Mouse (Mus musculus): ENCODE results near the gene Bean1.

Gene Bean1

GRCm38 (mm10) chr8:104170118-104171049, at the start of gene Bean1:
TSS of gene Bean1 (plus strand) at chr8:104170442.
- peak; percentile 44 to 62 for DNase-seq

DNA sequence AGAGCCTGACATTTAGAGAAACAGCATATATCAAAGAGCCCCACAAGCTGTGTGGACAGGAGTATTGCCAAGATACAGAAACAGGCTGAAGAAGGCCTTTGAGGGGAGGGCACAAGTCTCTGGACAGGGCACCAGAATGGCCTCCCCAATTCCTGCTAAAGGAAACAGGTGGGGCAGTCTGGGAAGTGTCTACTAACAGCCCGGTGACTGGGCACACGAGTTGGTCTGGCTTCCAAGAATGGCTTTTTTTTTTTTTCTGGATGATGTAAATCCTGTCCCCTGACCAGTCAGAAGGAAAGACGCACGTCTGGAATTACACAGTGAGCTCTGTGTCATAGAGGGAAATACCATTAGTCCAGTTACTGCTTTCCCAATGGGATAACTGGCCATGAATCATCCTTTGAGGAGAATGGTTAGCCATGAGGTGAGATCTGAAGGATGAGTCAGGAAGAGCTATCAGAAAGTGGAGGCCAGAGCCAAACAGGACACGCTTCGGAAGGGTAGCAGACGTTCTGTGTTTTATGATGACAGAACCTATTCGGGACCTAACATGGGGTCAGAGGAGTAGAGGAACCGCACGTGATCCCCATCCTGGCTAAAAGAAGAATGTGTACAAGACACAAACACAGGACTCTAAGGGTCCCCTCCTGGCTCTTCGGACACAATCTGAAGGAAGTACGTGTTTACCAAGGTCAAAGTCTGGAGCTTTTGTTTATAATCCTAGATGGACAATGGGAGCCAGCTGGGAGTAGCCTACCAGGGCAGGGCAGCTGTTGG, 48.4 kb upstream of the Bean1 start:
- DNase-seq: peak; percentile 36 to 55

- no peak for DNase-seq
Measured at GRCm38 (mm10) chr8:104123080-104123657, 47.1 kb upstream of the Bean1 start.

DNA sequence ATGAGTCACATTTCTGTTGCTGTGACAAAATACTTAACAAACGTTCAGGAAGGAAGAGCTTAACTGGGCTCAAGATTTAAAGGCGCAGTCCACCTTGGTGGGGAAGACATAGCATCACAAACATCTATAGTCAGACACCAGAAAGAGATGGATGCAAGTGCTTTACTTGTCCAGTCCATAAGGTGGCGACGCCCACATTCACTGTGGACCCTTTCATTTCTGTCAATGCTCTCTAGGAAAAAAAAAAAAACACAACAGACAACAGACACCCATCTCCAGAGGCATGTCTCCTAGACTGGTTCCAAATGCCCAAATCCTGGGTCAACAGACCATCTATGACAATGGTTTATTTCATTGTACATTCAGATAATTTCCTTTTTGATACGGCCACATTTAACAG, 45.7 kb upstream of the Bean1 start:
- DNase-seq: no peak

DNA sequence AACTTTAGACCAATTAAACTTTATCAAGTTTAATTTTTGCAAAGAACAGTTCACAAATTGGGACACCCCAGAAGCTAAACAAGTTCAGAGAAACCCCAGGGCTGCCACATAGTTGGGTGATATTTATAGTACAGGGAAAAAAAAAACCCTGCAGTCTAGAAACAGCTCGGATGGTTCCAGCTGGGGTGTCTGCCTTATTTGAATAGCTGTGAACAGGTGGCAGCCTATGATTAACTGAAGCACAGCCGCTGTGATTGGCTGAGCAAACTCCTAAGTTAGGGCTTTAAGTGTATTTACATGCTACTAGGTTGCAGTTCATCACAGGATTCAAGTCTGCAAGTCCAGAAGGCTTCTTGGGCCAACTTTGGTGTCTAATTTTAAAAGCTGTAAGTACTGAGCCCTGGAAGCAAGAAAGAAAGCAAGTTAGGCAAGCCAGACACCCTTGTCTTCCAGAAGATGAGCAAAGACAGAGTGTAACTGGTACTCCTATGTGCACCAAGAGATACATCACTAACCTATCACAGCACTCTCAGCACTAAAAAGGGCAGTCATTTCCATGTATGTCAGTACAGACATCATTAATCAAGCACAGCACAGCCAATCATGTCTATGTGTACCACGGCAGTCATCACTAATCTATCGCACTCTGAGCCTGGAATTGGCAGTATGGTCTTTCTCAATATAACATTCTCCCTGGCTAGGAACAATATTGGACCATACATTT, 42.9 kb upstream of the Bean1 start:
- peak in 1 of 2 experiments; percentile 17 for DNase-seq

DNA sequence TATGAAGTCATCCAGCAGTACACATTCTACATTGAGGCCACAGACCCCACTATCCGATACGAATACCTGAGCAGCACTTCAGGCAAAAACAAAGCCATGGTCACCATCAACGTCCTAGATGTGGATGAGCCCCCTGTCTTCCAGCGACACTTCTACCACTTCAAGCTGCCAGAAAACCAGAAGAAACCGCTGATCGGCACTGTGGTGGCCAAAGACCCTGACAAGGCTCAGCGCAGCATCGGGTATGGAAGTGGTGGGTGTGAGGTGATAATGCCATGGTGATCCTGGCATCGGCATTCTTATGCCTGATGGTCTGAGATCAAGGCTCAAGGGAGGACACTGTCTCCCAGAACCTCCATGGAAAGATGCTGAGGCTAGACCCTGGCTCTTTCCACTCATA, 39.3 kb upstream of the Bean1 start:
- DNase-seq: peak in 1 of 2 experiments; percentile 20

GRCm38 (mm10) chr8:104131414-104131975, 38.7 kb upstream of the Bean1 start:
- peak; percentile 52 to 72 for DNase-seq

DNA sequence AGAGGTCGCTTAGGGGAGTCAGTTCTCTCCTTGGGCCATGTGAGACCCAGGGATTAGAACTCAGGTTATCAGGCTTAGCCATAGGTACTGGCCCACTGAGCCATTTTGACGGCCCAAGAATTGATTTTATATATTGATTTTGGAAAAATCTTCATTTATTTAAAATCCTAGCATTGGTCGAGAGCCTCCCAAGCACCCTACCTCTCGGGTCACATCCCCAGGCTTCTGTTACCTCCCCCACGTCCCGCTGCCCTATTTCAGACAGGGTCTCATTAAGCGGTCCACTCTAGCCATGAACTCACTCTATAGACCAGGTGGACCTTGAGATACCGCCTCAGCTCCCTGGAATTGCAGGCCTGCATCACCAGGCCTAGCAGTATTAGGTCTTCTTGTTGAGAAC, 35.7 kb upstream of the Bean1 start:
- no peak for DNase-seq

DNA sequence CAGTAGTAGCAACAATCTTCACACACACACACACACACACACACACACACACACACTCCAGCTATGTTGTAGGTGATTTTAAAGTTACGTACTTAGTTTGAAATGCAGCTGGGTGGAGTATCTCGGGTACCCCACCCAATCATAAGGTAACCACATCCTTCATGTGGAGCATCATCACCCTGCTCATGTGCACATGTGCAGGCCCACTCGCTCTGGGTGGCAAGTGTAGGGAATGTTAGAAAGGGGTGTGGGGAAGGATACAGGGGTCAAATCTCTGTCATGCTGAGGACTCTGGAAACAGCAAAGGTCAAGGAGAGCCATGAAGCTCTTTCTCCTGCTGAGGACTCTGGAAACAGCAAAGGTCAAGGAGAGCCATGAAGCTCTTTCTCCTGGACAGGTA, 34.0 kb upstream of the Bean1 start:
- DNase-seq: no peak

DNA sequence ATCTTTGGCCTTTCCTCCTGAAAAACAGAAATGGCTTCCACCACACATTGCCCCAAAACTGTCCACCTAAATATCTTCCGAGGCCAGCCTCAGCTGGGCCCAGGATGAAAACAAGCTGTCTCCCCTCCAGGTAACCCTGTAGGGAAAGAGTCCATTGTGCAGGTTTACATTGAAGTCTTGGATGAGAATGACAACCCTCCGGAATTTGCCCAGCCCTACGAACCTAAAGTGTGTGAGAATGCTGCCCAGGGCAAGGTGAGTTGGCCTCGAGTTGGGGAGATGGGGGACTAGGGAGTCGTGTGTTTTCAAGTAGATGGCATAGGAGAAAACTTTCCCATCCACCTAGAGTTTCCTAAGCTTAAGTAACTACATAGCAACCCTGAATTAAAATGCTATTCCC, 32.6 kb upstream of the Bean1 start:
- no peak for DNase-seq

DNA sequence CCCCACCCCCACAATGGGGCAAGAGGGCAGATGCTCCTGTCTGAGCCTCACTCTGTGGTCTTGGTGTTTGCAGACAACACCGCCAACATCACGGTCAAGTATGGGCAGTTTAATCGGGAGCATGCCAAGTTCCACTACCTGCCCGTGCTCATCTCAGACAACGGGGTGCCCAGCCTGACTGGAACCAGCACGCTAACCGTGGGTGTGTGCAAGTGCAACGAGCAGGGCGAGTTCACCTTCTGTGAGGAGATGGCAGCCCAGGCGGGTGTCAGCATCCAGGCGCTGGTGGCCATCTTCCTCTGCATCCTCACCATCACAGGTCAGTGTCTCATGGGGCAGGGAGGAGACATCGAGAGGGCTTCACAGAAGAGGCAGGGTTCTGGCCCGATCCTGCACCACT, 29.6 kb upstream of the Bean1 start:
- no peak for DNase-seq

GRCm38 (mm10) chr8:104142415-104142814, 27.8 kb upstream of the Bean1 start:
- DNase-seq: no peak

DNA sequence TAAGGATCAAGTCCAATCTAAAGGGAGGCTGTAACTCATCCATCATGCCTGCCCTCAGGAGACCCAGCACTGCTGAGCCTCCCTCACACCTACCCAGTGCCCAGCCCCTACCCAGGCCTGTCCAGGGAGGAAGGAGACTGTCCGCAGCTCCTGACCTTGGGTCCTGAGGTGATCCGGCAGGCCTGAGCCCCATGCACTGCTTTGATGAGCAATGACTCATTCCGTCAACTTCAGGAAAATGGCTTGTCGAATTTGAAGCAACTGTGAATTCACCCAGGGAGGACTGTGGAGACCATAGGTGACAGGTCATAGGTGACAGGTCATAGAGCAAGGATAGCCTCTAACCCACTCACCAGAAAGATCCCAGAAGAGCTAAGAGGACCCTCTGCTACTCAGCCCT, 26.9 kb upstream of the Bean1 start:
- no peak for DNase-seq

DNA sequence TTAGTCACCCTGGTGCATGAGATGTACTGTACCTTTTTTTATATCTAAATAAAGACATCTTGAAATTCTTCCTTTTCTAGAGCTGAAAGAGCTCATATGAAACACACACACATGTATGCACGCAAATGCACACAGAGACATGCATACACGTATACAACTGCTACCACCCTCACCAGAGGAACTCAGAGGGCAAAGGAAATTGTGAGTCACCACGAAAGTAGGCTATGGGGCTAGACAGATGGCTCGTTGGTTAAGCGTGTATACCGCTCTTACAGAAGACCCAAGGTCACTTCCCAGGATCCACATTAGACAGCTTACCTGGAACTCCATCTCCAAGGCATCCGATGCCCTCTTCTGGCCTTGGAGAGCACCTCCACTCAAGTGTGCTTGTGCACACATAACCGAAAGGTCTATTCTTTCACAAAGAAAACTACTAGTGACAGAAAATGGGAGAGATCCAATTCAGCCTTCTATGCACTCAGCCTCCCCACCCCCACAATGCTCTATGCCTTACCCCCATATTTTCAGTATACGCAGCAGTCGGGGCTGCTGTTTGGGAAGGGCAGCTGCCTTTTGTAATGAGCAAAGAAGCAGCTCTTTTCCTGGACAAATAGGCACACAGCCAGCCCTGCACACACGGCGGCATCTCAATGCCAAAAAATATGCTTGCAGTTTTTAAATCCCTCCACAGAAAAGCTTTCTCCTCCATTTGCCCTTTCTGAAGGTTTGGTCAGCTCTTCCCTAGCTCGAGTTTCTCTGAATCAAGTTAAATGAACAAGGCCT, 25.6 kb upstream of the Bean1 start:
- DNase-seq: no peak

DNA sequence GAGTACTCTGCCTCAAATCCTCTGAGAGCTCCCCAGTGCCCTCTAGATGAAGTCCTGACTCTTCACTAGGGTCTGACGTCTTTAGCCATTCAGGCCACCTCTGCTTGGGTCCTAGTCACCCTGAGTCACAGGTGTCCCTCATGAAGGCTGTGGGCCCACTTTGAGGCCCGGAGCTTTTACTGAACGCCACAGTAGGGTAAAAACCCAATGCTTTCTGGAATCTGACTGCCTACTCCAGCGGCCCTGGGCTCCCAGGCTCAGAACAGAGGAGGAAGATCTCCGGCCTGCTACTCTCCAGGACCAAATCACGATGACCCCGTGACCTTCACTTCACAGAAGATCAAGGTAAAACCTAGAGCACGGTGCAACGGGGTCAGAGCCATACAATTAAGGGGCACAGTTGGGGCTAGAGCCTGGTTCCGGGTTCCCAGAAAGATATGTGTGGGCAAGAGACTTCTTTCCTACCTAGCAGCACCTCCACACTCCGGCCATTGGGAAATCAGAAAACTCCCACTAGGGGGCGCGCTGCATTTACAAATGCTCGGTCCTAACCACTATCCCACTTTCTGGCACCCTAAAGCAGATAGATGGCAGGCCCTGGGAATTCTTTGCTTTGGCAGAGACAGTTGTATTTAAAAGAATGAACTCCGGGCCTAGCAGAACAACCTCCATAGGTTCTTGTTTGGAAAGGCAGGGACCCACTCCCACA, 24.1 kb upstream of the Bean1 start:
- DNase-seq: peak; percentile 73 to 85

DNA sequence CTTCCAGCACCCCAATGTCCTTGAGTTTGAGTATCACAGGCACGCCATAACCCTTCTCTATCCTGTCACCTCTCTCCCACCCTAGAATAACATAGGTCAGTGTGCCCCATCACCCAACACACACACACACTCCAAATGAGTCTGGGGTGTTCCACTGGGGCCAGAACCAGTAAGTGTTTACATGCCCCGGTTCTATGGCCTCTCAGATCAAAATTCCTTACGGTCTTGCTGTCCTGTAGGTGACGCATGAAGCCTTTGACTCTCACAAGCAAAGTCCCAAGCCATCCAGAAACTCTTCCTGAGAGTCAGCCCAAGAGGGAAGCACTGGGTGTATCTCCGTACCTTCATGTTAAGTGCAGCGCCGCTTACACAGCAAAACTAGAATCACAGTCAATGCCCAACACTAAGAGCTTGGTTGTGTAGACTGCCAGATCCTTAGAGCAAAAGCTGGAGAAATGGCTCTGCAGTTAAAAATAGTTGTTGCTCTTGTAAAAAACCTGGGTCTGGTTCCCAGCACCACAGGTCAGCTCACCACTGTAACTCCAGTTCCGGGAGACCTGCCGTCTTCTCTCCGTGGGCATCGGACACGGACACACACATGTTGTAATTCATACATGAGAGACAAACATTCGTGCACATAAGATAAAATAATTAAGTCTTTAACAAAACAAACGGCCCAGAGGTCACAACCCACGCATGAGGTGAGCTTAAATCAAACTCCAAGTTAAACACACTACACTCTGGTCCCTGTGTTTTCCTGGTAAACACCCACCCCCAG, 23.3 kb upstream of the Bean1 start:
- DNase-seq: no peak

DNA sequence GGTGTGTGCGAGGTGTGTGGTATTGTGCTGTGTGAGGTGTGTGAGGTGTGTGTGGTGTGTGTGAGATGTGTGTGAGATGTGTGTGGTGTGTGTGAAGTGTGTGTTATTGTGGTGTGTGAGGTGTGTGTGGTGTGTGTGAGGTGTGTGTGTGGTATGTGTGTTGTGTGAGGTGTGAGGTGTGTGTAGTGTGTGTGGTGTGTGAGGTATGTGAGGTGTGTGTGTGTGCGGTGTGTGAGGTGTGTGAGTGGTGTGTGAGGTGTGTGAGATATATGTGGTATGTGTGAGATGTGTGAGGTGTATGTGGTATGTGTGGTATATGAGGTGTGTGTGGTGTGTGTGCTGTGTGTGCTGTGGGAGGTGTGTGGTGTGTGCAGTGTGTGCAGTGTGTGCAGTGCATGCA, 22.3 kb upstream of the Bean1 start:
- no peak for DNase-seq

GRCm38 (mm10) chr8:104160731-104161130, 9.5 kb upstream of the Bean1 start:
- no peak for DNase-seq

DNA sequence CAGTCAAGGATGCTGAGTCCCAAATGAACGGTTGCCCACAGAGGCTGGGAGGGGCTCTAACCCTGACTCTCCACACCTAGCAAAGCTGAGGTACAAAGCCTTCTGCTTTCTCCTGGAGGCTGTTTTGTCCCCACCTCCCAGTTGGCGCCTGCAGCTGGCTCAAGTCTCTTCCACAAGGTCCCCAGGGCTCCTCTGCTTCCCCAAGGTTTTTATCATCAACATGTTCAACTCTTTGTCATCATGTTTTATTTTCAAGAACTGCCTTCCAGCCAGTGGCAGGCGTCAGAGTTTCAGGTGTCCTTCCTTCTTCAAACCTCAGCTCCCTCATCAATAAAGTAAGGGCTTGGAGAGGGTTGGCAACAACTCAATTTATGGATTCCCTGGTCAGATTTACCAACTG, 781 bp upstream of the Bean1 start:
- DNase-seq: no peak

DNA sequence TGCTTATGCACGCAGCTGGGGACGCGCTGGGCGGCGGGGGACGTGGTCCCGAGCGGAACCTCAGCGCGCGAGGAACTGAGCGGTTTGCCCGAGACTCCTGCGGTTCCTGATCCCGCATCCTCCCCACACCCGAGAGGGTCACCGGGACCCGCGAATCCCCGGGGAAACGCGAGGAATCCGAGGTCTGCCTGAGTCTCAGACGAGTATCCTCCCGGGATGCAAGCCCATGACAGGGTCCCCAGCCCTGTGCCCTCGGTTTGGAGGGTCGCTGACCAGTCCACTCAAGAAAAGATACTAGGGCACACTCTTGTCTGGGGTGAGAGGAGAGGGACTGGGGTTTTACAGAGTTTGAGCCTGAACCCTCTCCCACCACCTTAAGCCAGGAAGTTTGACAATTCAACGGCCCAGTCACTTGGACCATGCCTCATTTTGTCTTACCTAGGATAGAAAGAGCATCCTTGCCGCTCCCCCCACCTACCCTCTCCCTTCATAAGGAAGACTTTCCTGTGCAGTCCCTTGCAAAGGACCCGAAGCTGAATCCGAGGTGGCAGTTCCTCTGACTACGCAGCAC, 893 bp downstream of the Bean1 start:
- DNase-seq: no peak
